Mouse (Mus musculus): ENCODE measurements at regions not wholly inside any gene's neighbourhood (a gene's known extent, or its start where the extent isn't known, plus 50 kb on each side); places are given as distances from the start of the nearest gene placed in this dataset.

GRCm38 (mm10) chr1:30588885-30589284 is 284.8 kb downstream of the Phf3 start:
- TF ChIP-seq CTCF (IDR thresholded peaks at IDR 0.05; ENCODE audit: control insufficient read depth, insufficient read depth, low read length) = no peak
- no peak for TF ChIP-seq POLR2A (IDR thresholded peaks at IDR 0.05; ENCODE audit: borderline replicate concordance, control insufficient read depth, low read depth, low read length)
